Mouse (Mus musculus) testis, postnatal 10 days (tissue): Measurements from ENCODE around the gene Sdhaf1.

Experiments used
- DNase-seq: peaks from one replicate; pipeline ENCODE4 v3.0.0; 2021; ENCODE audit warnings: low spot score

Sdhaf1 gene

GRCm38 (mm10) chr7:30323795-30324194 lies at the start of gene Sdhaf1:
Gene Sdhaf1, minus strand, starts transcription at chr7:30323895.
- DNase-seq, result no peak

GRCm38 (mm10) chr7:30367466-30367865 lies 43.8 kb upstream of the Sdhaf1 start:
- DNase-seq, result no peak

DNA sequence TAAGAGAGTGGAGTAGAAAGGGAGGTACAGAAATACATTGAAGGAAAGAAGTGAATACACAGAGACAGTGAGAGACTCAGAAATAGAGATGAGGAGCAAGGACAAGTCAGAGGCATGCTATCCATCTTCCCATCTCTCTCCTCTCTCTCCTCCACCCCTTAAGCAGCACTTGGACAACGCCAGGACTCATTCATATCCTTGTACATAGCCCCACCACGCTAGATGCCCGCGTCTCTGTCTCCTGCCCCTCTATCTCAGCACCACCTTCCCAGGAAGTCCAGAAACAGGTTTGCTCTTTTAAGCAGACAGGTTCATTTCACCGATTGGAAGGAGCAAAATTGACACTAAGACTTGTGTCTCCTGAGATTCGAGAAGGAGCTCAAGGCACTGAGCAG lies 39.6 kb upstream of the Sdhaf1 start:
- no peak for DNase-seq

GRCm38 (mm10) chr7:30362652-30363343 lies 39.1 kb upstream of the Sdhaf1 start, which contains the start of gene Lrfn3:
Gene Lrfn3, minus strand, starts transcription at chr7:30362772.
- peak; percentile 74 for DNase-seq

DNA sequence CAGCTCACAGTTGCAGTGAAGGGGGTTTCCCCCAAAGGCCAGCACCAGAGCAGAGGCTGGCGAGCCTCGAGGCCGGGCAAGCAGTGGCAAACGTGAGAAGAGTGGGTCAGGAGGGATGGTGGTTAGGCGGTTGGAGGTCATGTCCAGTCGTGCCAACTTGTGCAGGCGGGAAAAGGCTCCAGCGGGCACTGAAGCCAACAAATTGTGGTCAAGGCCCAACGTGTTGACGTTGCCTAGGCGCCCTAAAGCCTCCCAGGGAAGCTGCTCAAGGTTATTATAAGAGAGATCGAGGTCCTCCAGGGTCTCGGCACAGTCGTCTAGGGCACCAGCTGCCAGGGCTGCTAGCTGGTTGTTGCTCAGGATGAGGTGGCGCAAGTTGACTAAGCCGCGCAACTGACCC lies 36.3 kb upstream of the Sdhaf1 start:
- no peak for DNase-seq

DNA sequence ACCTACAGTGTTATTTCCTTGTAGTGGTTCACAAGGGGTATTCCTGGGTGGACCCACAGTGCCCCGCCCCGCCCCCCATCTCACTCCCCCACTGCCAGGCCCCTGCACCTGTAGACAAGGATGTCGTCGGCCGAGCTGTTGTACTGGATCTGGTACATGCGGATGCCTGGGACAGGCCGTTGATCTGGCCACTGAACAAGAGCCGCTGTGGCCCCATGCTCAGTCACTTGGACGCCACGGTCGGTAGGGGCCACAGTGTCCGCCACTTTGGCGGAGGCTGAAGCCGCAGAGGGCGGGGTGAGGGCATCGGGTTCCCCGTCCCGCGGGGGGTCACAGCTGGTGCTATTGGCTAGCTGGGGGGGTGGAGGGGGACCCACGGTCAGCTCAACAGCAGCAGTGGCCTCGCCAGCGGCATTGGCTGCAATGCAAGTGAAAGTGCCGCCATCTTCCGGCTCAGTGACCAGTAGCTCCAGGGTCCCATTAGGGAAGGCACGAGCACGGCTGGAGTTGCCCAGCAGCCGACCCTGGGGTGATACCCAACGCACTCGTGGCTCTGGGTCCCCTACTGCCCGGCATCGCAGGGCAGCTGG lies 35.7 kb upstream of the Sdhaf1 start:
- no peak for DNase-seq

DNA sequence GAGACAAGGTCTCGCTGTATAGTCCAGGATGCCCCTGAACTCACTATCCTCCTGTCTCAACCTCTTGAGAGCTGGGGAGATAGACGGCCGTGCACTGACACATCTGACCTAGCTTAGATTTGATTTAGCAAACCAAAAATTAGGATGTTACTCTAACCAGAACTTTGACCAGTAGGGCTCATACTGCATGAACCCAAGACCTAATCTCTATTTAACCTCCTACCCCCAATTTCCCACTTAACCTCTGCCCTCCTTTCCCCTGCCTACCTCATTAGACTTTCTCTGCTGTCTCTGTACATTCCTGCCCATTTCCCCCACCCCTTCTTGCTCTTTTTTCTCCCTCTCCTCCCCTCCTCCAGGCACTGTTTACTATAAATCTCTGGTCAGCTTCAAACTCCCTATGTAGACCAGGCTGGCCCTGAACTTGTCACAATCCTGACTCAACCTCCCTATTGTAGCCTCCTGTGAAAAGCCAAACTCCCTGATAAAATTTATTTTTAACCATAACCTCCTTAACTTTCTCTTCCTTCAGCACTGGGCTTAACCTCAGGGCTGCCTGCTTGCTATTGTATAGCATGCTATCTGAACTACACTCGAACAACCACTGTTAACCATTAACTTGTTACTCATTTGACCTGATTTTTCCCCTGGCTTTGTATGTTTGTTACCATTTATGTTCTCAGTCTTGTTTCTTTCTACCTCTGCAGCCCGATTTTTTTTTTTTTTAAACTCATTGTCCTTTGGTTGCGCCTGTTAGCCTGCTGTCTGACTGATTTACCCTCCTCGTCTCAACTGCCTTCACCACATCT lies 34.9 kb upstream of the Sdhaf1 start:
- DNase-seq, result no peak

GRCm38 (mm10) chr7:30354059-30354458 lies 30.4 kb upstream of the Sdhaf1 start:
- no peak for DNase-seq

GRCm38 (mm10) chr7:30353279-30353822 lies 29.7 kb upstream of the Sdhaf1 start:
- DNase-seq, result peak; percentile 82

DNA sequence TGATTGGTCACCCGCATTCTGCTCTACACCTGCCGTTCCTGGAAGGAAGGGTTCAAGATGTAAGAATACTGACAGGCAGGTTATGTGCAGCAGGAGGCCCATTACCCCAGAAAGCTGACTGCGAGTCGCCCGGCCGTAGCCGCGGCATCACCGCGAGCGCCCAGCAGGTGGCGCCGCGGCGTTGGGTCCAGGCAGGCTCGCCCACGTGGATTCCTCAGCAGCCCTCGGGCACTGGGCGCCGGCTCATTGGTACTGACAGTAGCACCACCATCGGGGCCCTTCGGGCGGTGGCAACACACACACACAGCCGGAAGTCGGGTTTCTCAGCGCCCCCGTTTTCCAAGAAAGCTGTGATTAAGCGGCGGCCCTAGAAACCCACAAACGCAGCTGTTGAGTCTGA lies 24.1 kb upstream of the Sdhaf1 start:
- peak; percentile 76 for DNase-seq

DNA sequence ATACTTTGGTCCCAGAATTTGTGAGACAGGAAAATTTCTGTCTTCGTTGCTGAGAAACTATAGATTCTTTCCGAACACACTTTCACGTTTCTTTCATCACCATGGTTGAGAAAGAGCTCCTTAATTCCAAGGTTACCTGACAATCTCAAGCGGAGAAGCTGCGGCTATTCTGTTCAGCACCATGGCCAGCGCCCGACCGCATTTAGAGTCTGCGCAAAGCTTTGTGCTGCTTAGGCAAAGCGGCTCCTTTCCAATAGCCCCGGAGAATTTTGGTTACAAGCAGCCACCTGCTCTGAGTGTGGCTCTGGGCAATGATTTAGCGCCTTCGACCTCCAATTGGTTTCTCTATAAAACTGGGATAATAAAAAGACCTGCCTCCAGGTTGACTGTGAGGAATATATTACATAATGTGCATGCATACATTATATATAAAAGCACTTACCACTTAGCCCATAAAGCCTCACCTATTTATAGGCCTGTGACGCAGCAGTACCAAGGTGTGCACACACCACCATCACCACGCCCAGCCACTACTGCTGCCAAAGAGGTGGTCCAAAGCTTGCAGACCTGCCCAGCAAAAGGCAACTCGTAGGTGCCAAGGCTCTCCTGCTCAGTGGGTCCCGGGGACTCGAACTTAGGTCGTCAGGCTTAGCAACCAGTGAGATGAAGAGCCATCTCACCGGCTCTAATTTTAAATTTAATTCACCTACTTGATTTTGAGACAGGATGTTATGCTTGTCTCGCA lies 23.1 kb upstream of the Sdhaf1 start:
- DNase-seq, result peak; percentile 88

GRCm38 (mm10) chr7:30339432-30340109 lies 15.9 kb upstream of the Sdhaf1 start:
- DNase-seq, result no peak

DNA sequence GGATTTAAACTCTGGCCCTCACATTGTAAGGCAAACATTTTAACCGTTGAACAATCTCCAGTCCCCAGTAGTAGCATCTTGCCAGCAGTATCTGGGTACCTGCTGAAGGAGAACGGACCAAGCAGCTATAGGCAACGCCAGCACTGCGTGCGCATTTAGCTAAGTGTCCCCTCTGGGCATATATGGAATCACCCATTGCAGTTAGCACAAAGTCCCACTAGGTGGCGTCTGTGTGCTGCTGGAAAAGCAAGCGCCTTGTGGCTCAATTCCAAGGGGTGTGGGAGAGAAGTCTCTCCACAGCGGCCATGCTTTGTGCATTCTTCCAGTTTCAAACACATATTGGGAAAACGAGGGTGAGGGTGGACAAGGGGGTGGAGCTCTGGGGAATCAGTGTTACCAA lies 12.7 kb upstream of the Sdhaf1 start:
- DNase-seq, result peak; percentile 93

GRCm38 (mm10) chr7:30335688-30336087 lies 12.0 kb upstream of the Sdhaf1 start:
- DNase-seq, result no peak

DNA sequence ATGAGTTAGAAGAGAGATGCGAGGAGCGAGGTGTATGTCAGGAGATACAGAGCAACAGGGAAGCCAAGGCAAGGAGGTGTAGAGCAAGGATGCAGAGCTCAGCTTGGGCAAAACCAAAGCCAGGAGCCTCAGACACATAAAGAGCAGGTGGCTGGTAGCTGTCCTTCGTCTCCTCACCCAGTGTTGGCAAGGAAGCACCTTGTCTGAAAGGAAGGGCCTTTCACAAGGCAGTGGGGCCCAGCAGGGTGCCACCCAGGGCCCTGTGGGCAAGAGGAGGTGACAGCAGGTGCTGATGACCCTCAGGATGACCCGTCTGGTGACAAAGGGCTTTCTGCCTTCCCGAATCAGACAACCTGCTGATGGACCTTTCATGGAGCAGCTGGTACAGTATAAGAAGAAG lies 10.9 kb upstream of the Sdhaf1 start:
- no peak for DNase-seq

- DNase-seq, result peak; percentile 75
Measured at GRCm38 (mm10) chr7:30333436-30333835, 9.7 kb upstream of the Sdhaf1 start.

- no peak for DNase-seq
Measured at GRCm38 (mm10) chr7:30332622-30333259, 9.0 kb upstream of the Sdhaf1 start.

GRCm38 (mm10) chr7:30331887-30332286 lies 8.2 kb upstream of the Sdhaf1 start:
- peak; percentile 77 for DNase-seq

- no peak for DNase-seq
Measured at GRCm38 (mm10) chr7:30328379-30328778, 4.7 kb upstream of the Sdhaf1 start.

GRCm38 (mm10) chr7:30327140-30327539 lies 3.4 kb upstream of the Sdhaf1 start:
- no peak for DNase-seq

DNA sequence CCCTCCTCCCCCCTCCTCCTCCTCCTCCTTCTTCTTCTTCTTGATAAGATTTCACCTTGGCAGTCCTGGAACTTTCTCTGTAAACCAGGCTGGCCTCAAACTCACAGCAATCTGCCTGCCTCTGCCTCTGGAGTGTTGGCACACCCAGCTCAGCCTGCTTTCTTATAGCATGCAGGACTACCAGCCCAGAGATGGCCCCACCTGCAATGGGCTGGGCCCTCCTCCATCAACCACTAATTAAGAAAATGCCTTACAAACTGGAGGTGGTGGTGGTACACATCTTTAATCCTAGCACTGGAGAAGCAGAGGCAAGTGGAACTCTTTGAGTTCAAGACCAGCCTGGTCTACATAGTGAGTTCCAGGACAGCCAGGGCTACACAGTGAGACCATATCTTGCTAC lies 2.7 kb upstream of the Sdhaf1 start:
- DNase-seq, result no peak
